Mouse (Mus musculus): ENCODE results near the gene Lrrc71.

The Lrrc71 gene

GRCm38 (mm10) chr3:87748431-87748830, at the start of gene Lrrc71:
Gene Lrrc71, minus strand, starts transcription at chr3:87748625.
- DNase-seq = peak; percentile 67 to 86

GRCm38 (mm10) chr3:87796736-87797334, 48.4 kb upstream of the Lrrc71 start, which contains the start of gene Insrr:
Gene Insrr, plus strand, starts transcription at chr3:87796951.
- peak; percentile 59 to 69 for DNase-seq

GRCm38 (mm10) chr3:87795336-87796277, 47.2 kb upstream of the Lrrc71 start:
- peak; percentile 61 to 69 for DNase-seq

- DNase-seq = peak; percentile 30 to 67
Observed at GRCm38 (mm10) chr3:87794922-87795325, 46.5 kb upstream of the Lrrc71 start, which contains the start of gene Ntrk1. Gene Ntrk1, minus strand, starts transcription at chr3:87795162.

GRCm38 (mm10) chr3:87789768-87790167, 41.3 kb upstream of the Lrrc71 start:
- no peak for DNase-seq

GRCm38 (mm10) chr3:87789248-87789647, 40.8 kb upstream of the Lrrc71 start:
- no peak for DNase-seq

GRCm38 (mm10) chr3:87785626-87786214, 37.3 kb upstream of the Lrrc71 start:
- no peak for DNase-seq

- no peak for DNase-seq
Observed at GRCm38 (mm10) chr3:87785156-87785555, 36.7 kb upstream of the Lrrc71 start.

- no peak for DNase-seq
Observed at GRCm38 (mm10) chr3:87783282-87784023, 35.0 kb upstream of the Lrrc71 start.

GRCm38 (mm10) chr3:87779086-87779485, 30.7 kb upstream of the Lrrc71 start:
- no peak for DNase-seq

- DNase-seq = peak; percentile 66 to 76
Observed at GRCm38 (mm10) chr3:87778283-87778682, 29.9 kb upstream of the Lrrc71 start.

GRCm38 (mm10) chr3:87771088-87771487, 22.7 kb upstream of the Lrrc71 start:
- peak; percentile 69 to 87 for DNase-seq

GRCm38 (mm10) chr3:87770280-87770679, 21.9 kb upstream of the Lrrc71 start:
- DNase-seq = peak in 1 of 2 experiments; percentile 71

- no peak for DNase-seq
Observed at GRCm38 (mm10) chr3:87769506-87769905, 21.1 kb upstream of the Lrrc71 start.

- peak; percentile 86 to 94 for DNase-seq
Observed at GRCm38 (mm10) chr3:87768844-87769243, 20.4 kb upstream of the Lrrc71 start.

GRCm38 (mm10) chr3:87768431-87768830, 20.0 kb upstream of the Lrrc71 start:
- DNase-seq = no peak

- peak; percentile 59 to 89 for DNase-seq
Observed at GRCm38 (mm10) chr3:87767764-87768163, 19.3 kb upstream of the Lrrc71 start.

GRCm38 (mm10) chr3:87766284-87766667, 17.9 kb upstream of the Lrrc71 start:
- no peak for DNase-seq

- no peak for DNase-seq
Observed at GRCm38 (mm10) chr3:87765631-87766283, 17.3 kb upstream of the Lrrc71 start.

- DNase-seq = peak; percentile 73 to 88
Observed at GRCm38 (mm10) chr3:87765091-87765490, 16.7 kb upstream of the Lrrc71 start.

- DNase-seq = peak; percentile 60 to 65
Observed at GRCm38 (mm10) chr3:87764506-87764905, 16.1 kb upstream of the Lrrc71 start.

- DNase-seq = peak; percentile 87 to 91
Observed at GRCm38 (mm10) chr3:87763683-87764289, 15.4 kb upstream of the Lrrc71 start.

Data from kidney, postnatal 25 days (tissue).